Mouse (Mus musculus): Measurements from ENCODE around the gene Hnf4a. TPM values are rescaled to one million over a fixed set of nuclear protein-coding genes. Genes with fewer than 3 reads are reported as not detected.

The Hnf4a gene
- polyA plus RNA-seq, 1 experiment, result 0.01 TPM

GRCm38 (mm10) chr2:163575248-163575647 lies 68.6 kb downstream of the Hnf4a start:
- Histone ChIP-seq H3K9me3 (ENCODE audit: control insufficient read depth, low read length) (no peaks in the 10 kb centered on the region), H3K27me3 (ENCODE audit: control insufficient read depth) (peaks cover 6% of the 10 kb centered on the region; the same call in 1 of the 2 replicates), H3K36me3 (ENCODE audit: control insufficient read depth) (peaks cover 4% of the 10 kb centered on the region; the same call in 1 of the 2 replicates), H3K4me3 (replicated peaks) (no peak overlapping the region), H3K4me1 (ENCODE audit: control insufficient read depth) (no peaks in the 10 kb centered on the region; the same call in 1 of the 2 replicates)
- no peak for TF ChIP-seq GATA1 (IDR thresholded peaks at IDR 0.05; ENCODE audit: low read length)
- no peak for TF ChIP-seq TAL1 (IDR thresholded peaks at IDR 0.05; ENCODE audit: low read length)

- no peaks in the 10 kb centered on the region for H3K36me3 ChIP-seq (ENCODE audit: control insufficient read depth)
- no peak for TF ChIP-seq GATA1 (IDR thresholded peaks at IDR 0.05; ENCODE audit: low read length)
- no peak for TF ChIP-seq TAL1 (IDR thresholded peaks at IDR 0.05; ENCODE audit: low read length)
Observed at GRCm38 (mm10) chr2:163577986-163578385, 71.4 kb downstream of the Hnf4a start.

GRCm38 (mm10) chr2:163580069-163580945 lies 73.7 kb downstream of the Hnf4a start:
- Histone ChIP-seq H3K4me1 (ENCODE audit: control insufficient read depth) (no peaks in the 10 kb centered on the region; the same call in 1 of the 2 replicates), H3K9me3 (ENCODE audit: control insufficient read depth, low read length) (no peaks in the 10 kb centered on the region), H3K36me3 (ENCODE audit: control insufficient read depth) (no peaks in the 10 kb centered on the region), H3K4me3 (replicated peaks) (no peak overlapping the region), H3K27me3 (ENCODE audit: control insufficient read depth) (peaks cover 2% of the 10 kb centered on the region; the same call in 1 of the 2 replicates)
- TF ChIP-seq GATA1 (IDR thresholded peaks at IDR 0.05; ENCODE audit: low read length) (no peak), TAL1 (IDR thresholded peaks at IDR 0.05; ENCODE audit: low read length) (no peak)

More at GRCm38 (mm10) chr2:163577986-163578385, 71.4 kb downstream of the Hnf4a start:
- peaks cover 6% of the 10 kb centered on the region; the same call in 1 of the 2 replicates for H3K27me3 ChIP-seq (ENCODE audit: control insufficient read depth)
- H3K9me3 ChIP-seq (ENCODE audit: control insufficient read depth, low read length), result no peaks in the 10 kb centered on the region
- no peak overlapping the region for H3K4me3 ChIP-seq (replicated peaks)
- no peaks in the 10 kb centered on the region; the same call in 1 of the 2 replicates for H3K4me1 ChIP-seq (ENCODE audit: control insufficient read depth)

GRCm38 (mm10) chr2:163583226-163584087 lies 76.8 kb downstream of the Hnf4a start:
- no peak overlapping the region for H3K4me3 ChIP-seq (replicated peaks)
- no peaks in the 10 kb centered on the region for H3K4me1 ChIP-seq (ENCODE audit: control insufficient read depth)
- H3K36me3 ChIP-seq (ENCODE audit: control insufficient read depth), result no peaks in the 10 kb centered on the region
- H3K27me3 ChIP-seq (ENCODE audit: control insufficient read depth), result no peaks in the 10 kb centered on the region
- TF ChIP-seq GATA1 (IDR thresholded peaks at IDR 0.05; ENCODE audit: low read length), result no peak
- no peak for TF ChIP-seq TAL1 (IDR thresholded peaks at IDR 0.05; ENCODE audit: low read length)
- no peaks in the 10 kb centered on the region for H3K9me3 ChIP-seq (ENCODE audit: control insufficient read depth, low read length)

GRCm38 (mm10) chr2:163584088-163584426 lies 77.4 kb downstream of the Hnf4a start:
- no peaks in the 10 kb centered on the region for H3K36me3 ChIP-seq (ENCODE audit: control insufficient read depth)
- H3K9me3 ChIP-seq (ENCODE audit: control insufficient read depth, low read length), result no peaks in the 10 kb centered on the region
- no peaks in the 10 kb centered on the region for H3K27me3 ChIP-seq (ENCODE audit: control insufficient read depth)
- no peak overlapping the region for H3K4me3 ChIP-seq (replicated peaks)
- no peak for TF ChIP-seq TAL1 (IDR thresholded peaks at IDR 0.05; ENCODE audit: low read length)
- no peak for TF ChIP-seq GATA1 (IDR thresholded peaks at IDR 0.05; ENCODE audit: low read length)
- no peaks in the 10 kb centered on the region for H3K4me1 ChIP-seq (ENCODE audit: control insufficient read depth)

- Histone ChIP-seq H3K36me3 (ENCODE audit: control insufficient read depth) (no peaks in the 10 kb centered on the region), H3K27me3 (ENCODE audit: control insufficient read depth) (no peaks in the 10 kb centered on the region), H3K9me3 (ENCODE audit: control insufficient read depth, low read length) (no peaks in the 10 kb centered on the region), H3K4me3 (replicated peaks) (no peak overlapping the region), H3K4me1 (ENCODE audit: control insufficient read depth) (peaks cover 7% of the 10 kb centered on the region)
- no peak for TF ChIP-seq GATA1 (IDR thresholded peaks at IDR 0.05; ENCODE audit: low read length)
- TF ChIP-seq TAL1 (IDR thresholded peaks at IDR 0.05; ENCODE audit: low read length), result no peak
Observed at GRCm38 (mm10) chr2:163586384-163587261, 80.0 kb downstream of the Hnf4a start.

- Histone ChIP-seq H3K4me3 (replicated peaks) (no peak overlapping the region), H3K36me3 (ENCODE audit: control insufficient read depth) (no peaks in the 10 kb centered on the region), H3K27me3 (ENCODE audit: control insufficient read depth) (no peaks in the 10 kb centered on the region), H3K4me1 (ENCODE audit: control insufficient read depth) (peaks cover 7% of the 10 kb centered on the region), H3K9me3 (ENCODE audit: control insufficient read depth, low read length) (no peaks in the 10 kb centered on the region)
- TF ChIP-seq TAL1 (IDR thresholded peaks at IDR 0.05; ENCODE audit: low read length) (no peak), GATA1 (IDR thresholded peaks at IDR 0.05; ENCODE audit: low read length) (no peak)
Observed at GRCm38 (mm10) chr2:163587506-163587905, 80.9 kb downstream of the Hnf4a start.

- TF ChIP-seq GATA1 (IDR thresholded peaks at IDR 0.05; ENCODE audit: low read length), result no peak
- no peak for TF ChIP-seq TAL1 (IDR thresholded peaks at IDR 0.05; ENCODE audit: low read length)
- no peaks in the 10 kb centered on the region for H3K27me3 ChIP-seq (ENCODE audit: control insufficient read depth)
- H3K4me3 ChIP-seq (replicated peaks), result no peak overlapping the region
- H3K36me3 ChIP-seq (ENCODE audit: control insufficient read depth), result no peaks in the 10 kb centered on the region
- H3K4me1 ChIP-seq (ENCODE audit: control insufficient read depth), result peaks cover 7% of the 10 kb centered on the region
- H3K9me3 ChIP-seq (ENCODE audit: control insufficient read depth, low read length), result no peaks in the 10 kb centered on the region
Observed at GRCm38 (mm10) chr2:163590211-163590610, 83.6 kb downstream of the Hnf4a start.
